Mouse (Mus musculus) monocyte, adult 5-6 weeks (primary cell): Measurements from ENCODE around the gene Ikbip. TPM values are rescaled to one million over a fixed set of nuclear protein-coding genes. Genes with fewer than 3 reads are reported as not detected.

Experiments used
- ATAC-seq: fragments of 153-309, 156-312 bp; replicated peaks from 2 replicates; pipeline ENCODE4 v1.8.0; 2017; ENCODE audit warnings: mild to moderate bottlenecking; ENCODE audit not compliant: low TSS enrichment, insufficient number of reproducible peaks, severe bottlenecking, poor library complexity, low FRiP score
- total RNA-seq: library from RNA; stranded (forward); fragments of 200-1000, 200-491, 200-594 nt; gene quantifications from 3 replicates; pipeline ENCODE4 v1.2.3, GENCODE M21; 2017

Ikbip gene
- total RNA-seq, 1 experiment from 2014 or later = 11.6 TPM

DNA sequence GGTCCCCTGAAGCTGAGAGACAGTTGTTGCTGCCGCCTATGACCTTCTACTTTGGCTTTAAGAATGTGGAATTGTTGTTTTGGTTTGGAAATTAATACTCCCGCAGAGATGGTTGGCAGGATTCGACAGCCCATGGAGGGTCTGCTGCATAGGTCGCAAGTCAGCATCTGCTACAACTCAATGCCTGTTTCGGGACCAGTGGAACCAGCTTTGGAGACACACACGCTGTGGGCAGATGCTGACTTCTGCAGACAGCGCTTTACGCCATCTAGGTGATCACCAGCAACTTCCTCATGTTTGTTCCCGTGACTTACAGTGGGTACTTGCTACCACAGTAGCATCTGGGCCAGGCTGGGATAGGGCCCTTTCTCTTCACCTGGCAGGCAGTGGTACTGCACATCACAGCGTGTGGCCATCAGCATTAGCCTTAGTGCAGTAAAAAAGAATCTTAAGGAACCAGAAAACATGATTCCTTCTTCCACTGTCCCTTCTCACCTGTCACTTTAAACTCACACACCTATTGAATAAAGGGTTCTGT is 60.0 kb downstream of the Ikbip start:
- ATAC-seq = peak; percentile 44

DNA sequence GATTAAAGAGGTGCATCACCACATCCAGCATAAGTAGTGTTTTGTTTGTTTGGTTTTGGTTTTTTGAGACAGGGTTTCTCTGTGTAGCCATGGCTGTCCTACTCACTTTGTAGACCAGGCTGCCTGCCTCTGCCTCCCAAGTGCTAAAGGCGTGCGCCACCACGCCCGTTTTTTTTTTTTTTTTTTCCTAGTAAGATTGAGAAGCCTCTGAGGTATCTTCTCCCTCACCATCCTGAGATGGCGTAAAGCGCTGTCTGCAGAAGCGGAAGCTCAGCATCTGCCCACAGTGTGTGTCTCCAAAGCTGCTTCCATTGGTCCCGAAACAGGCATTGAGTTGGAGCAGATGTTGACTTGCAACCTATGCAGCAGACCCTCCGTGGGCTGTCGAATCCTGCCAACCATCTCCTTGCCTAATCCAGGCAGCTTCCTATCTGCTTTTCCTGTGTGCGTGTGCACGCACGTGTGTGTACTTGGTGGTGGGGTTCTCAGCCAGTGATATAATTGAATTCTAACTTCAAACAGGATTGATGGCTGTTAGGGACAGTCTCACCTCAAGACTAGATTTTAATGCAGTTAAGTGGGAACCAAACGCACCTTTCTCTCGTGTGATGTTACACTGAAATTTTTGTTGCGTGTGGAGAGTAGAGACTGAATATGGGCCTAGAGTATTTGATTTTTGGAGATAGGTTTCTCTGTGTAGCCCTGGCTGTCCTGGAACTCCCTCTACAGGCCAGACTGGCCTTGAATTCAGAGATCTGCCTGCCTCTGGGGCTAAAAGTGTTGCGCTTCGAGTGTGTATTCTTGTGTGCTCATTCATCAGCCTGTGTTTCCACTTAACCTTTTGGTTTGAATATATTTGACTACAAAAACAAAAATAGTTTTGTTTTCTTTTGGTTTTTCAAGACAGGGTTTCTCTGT is 60.8 kb downstream of the Ikbip start:
- no peak for ATAC-seq

DNA sequence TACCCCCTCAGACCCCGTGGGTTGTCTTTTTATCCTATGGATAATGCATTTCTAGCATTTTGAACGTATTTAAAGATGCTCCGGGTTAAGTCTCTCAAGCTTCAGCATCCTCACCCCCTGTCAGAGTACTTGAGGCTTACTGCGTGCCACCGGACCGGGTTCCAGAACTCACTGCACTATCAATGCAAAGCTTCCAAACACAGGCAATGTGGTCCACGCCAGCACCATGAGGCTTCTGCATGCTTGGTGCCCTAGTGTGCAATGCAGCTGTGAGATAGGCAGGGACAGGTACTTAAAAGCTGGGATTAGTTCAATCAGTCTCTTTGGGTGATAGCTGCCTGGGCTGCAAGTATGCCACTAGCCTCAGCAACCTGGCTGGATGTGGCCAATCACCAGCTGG is 62.7 kb downstream of the Ikbip start:
- ATAC-seq = no peak

Other genes starting within 250 kb of the Ikbip start
- gene Apaf1, start 170 bp upstream of the Ikbip start, total RNA-seq = 51.1 to 80.0 TPM (median 54.9 TPM) in 3 replicates
- gene Slc25a3, start 41.1 kb downstream of the Ikbip start, total RNA-seq = 191 to 312 TPM (median 245 TPM) in 3 replicates
- 237 to 305 TPM (median 300 TPM) in 3 replicates for gene Tmpo, start 98.4 kb downstream of the Ikbip start, total RNA-seq